ENCODE assay signal across 13 mouse cellular contexts in the genomic region with DNA sequence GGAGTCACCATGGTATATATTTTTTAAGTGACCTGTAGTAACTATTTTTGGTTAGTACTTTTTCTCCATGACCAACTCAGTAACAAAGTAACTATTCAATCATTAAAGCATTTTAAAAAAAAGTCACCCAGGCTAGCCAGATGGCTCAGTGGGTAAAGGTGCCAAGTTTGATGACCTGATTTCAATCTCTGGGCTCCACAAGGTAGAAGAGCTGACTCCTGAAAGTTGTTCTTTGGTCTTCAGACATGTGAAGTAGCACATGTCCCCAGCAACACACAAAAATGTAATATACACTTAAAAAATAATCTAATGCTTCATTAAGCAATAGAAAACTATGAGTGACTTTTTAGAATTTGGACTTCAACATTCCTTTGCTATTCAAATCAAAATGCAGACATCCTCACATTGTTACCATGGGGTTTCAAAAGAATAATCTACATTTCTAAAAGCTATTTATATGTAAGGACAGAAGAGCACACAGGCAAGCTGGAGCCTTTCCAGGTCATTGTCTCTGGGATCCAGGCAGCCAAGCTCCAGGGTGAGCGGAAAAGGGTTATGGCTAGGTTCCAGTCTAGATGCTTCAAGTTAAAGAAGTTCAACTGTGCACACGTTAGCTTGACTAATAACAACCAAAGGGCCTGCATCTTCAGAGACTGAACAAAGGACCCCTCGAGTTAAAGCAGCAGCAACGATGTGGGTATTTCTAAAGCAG. TPM values are rescaled to one million over a fixed set of nuclear protein-coding genes. Genes with fewer than 3 reads are reported as not detected.
DNase-seq lines count a peak whose midpoint lies in the region; ATAC-seq and TF ChIP-seq lines count a peak whose summit lies in the region.
"Had no signal": no experiment of that assay in that cellular context is flagged by ENCODE, and none has a peak within 500 bp of the region (broad histone marks: within the 10 kb centered on the region; RNA-seq: fewer than 3 reads in every experiment).

No protein-coding gene starts in this region.

- no peak overlapping the region for H3K27ac ChIP-seq in heart, embryonic 12.5 days (ENCODE audit: poor library complexity, severe bottlenecking)
- no peak overlapping the region for H3K27ac ChIP-seq in stomach, postnatal 0 days (replicated peaks)
- H3K27ac ChIP-seq: embryonic facial prominence, embryonic 12.5 days had no signal

- no peaks in the 10 kb centered on the region for H3K27me3 ChIP-seq in heart, embryonic 12.5 days (replicated peaks)
- H3K27me3 ChIP-seq in stomach, postnatal 0 days (ENCODE audit: control insufficient read depth, insufficient read depth, low read length) = no peaks in the 10 kb centered on the region
- H3K27me3 ChIP-seq: embryonic facial prominence, embryonic 12.5 days had no signal

- TF ChIP-seq EP300 in stomach, postnatal 0 days (optimal IDR thresholded peaks at IDR 0.05) = no peak

- H3K4me3 ChIP-seq in heart, embryonic 12.5 days = no peak overlapping the region
- no peak overlapping the region for H3K4me3 ChIP-seq in stomach, postnatal 0 days (ENCODE audit: low read depth, low read length)
- H3K4me3 ChIP-seq: embryonic facial prominence, embryonic 12.5 days had no signal

- H3K4me2 ChIP-seq in heart, embryonic 12.5 days = no peak overlapping the region
- H3K4me2 ChIP-seq in stomach, postnatal 0 days (replicated peaks; ENCODE audit: low read depth) = no peak overlapping the region
- H3K4me2 ChIP-seq: embryonic facial prominence, embryonic 12.5 days had no signal

- peak; percentile 58 to 78 for DNase-seq in heart, adult 9 months (ENCODE audit: low spot score in 2 of 2)
- DNase-seq in Muller cell, postnatal 12 days (ENCODE audit: inconsistent ontology term) = peak; percentile 33
- peak; percentile 47 to 63 for DNase-seq in cerebellum, postnatal 10 days
- DNase-seq in kidney, postnatal 25 days = peak; percentile 70 to 75
- no peak for DNase-seq in natural killer cell, adult 2 months (ENCODE audit: low spot score in 2 of 2)
- DNase-seq in stomach, postnatal 0 days (ENCODE audit: low spot score) = no peak
- DNase-seq in layer of hippocampus, postnatal 10 days (ENCODE audit: low spot score in 2 of 2) = no peak
- DNase-seq: liver, postnatal 0 days had no signal

- no peak for TF ChIP-seq CTCF in stomach, postnatal 0 days (IDR thresholded peaks at IDR 0.05; ENCODE audit: low read depth)

- 0 out of 2 replicates have a peak, but pooled peaks cover 2% of the 10 kb centered on the region for H3K36me3 ChIP-seq in heart, embryonic 12.5 days
- H3K36me3 ChIP-seq in stomach, postnatal 0 days (ENCODE audit: control insufficient read depth, insufficient read depth, low read length) = no peaks in the 10 kb centered on the region
- H3K36me3 ChIP-seq: embryonic facial prominence, embryonic 12.5 days had no signal

- WGBS in heart, embryonic 12.5 days = 62% methylated on average over 4 of the region's 4 CpGs
- WGBS in stomach, postnatal 0 days = 69% methylated on average over 4 of the region's 4 CpGs

- no peak for ATAC-seq in heart, embryonic 12.5 days (ENCODE audit: insufficient number of reproducible peaks, low FRiP score)
- ATAC-seq in stomach, postnatal 0 days (ENCODE audit: low FRiP score, low TSS enrichment) = no peak
- ATAC-seq: liver, postnatal 0 days had no signal

- H3K9ac ChIP-seq in heart, embryonic 12.5 days = no peak overlapping the region
- H3K9ac ChIP-seq in stomach, postnatal 0 days (ENCODE audit: low read length) = no peak overlapping the region
- H3K9ac ChIP-seq: embryonic facial prominence, embryonic 12.5 days; liver, postnatal 0 days had no signal

- no peaks in the 10 kb centered on the region; the same call in 1 of the 2 replicates for H3K9me3 ChIP-seq in heart, embryonic 12.5 days (replicated peaks)
- no peaks in the 10 kb centered on the region for H3K9me3 ChIP-seq in stomach, postnatal 0 days (ENCODE audit: control insufficient read depth, low read length)
- H3K9me3 ChIP-seq: embryonic facial prominence, embryonic 12.5 days had no signal

- peaks cover 13% of the 10 kb centered on the region for H3K4me1 ChIP-seq in heart, embryonic 12.5 days (replicated peaks)
- no peaks in the 10 kb centered on the region for H3K4me1 ChIP-seq in stomach, postnatal 0 days (replicated peaks; ENCODE audit: control insufficient read depth, insufficient read depth)
- H3K4me1 ChIP-seq: embryonic facial prominence, embryonic 12.5 days had no signal

RNA-seq across cellular contexts. Expression of a gene that starts 3.0 kb away (rescaled TPM):
- 156 and 158 TPM in 2 replicates for polyA plus RNA-seq in heart, embryonic 12.5 days (2016; fragmentation: Nextera tagmentation; extraction: Ambion mirVana)
- 67.9 and 89.9 TPM in 2 replicates for polyA plus RNA-seq in stomach, postnatal 0 days (2015; fragmentation: Nextera tagmentation; extraction: Ambion mirVana)
- total RNA-seq in layer of hippocampus, postnatal 10 days (2021) = 100 to 1,000 TPM; 224 to 231 TPM

RNA-seq across cellular contexts. Expression of a gene that starts 56.1 kb away (rescaled TPM):
- polyA plus RNA-seq in heart, embryonic 12.5 days (2016; fragmentation: Nextera tagmentation; extraction: Ambion mirVana) = not detected in 2 replicates
- polyA plus RNA-seq in stomach, postnatal 0 days (2015; fragmentation: Nextera tagmentation; extraction: Ambion mirVana) = not detected in 2 replicates
- total RNA-seq in layer of hippocampus, postnatal 10 days (2021) = under 1 TPM in 1 of 2 experiments, not detected in 1; 0.11 TPM
- total RNA-seq: left cerebral cortex, postnatal 10 days; MEL had no signal
- polyA plus RNA-seq: embryonic facial prominence, embryonic 12.5 days; liver, postnatal 0 days; urinary bladder, adult 2 months had no signal

Comparison
In these comparisons a context has a peak if more than half of its experiments do, and no peak if none do; other contexts are left out.
1. DNase-seq: peak in heart, adult 9 months (2 of 2), Muller cell, postnatal 12 days (single experiment), cerebellum, postnatal 10 days (2 of 2) and kidney, postnatal 25 days (2 of 2); none in natural killer cell, adult 2 months (0 of 2), stomach, postnatal 0 days (single experiment) and layer of hippocampus, postnatal 10 days (0 of 2).